Mouse (Mus musculus): ENCODE results near the gene Capg.

DNA sequence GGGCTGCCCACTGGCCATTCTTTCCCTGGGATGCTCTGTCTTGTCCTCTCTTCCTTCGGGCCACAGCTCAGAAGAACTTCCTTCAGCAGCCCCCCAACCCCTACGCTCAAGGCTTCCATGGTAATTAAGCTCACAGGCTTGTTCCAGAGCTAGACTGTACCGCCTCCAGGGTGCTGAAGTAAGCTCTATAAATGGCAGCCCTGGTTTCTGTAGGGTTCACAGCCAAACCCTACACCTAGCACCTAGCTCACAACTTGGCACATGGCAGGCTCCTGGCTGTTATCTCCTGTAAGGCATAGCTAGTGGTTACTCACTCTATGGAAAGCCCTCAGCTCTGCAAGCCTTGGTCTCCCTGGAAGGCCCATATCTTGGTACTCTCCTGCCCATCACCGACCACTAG, 11.6 kb upstream of the Capg start:
- TF ChIP-seq CTCF (IDR thresholded peaks at IDR 0.05; ENCODE audit: low read depth) (no peak), EP300 (optimal IDR thresholded peaks at IDR 0.05) (no peak)

Measured in stomach, postnatal 0 days (tissue).